Comparison of ENCODE assay signal across 14 mouse cellular contexts in genomic region chr2:120102450-120102849, GRCm38 (mm10). TPM values are rescaled to one million over a fixed set of nuclear protein-coding genes. Genes with fewer than 3 reads are reported as not detected.
A peak's percentile ranks its signal among the peaks of the same experiment; 100 is the strongest.
DNase-seq lines count a peak whose midpoint lies in the region; ATAC-seq lines count a peak whose summit lies in the region.
"Had no signal": no experiment of that assay in that cellular context is flagged by ENCODE, and none has a peak within 500 bp of the region (broad histone marks: within the 10 kb centered on the region; RNA-seq: fewer than 3 reads in every experiment).

No protein-coding gene starts in this region.

- 34% methylated on average over 2 of the region's 2 CpGs for WGBS in heart, embryonic 12.5 days
- WGBS in kidney, embryonic 16.5 days, result 24% methylated on average over 2 of the region's 2 CpGs
- WGBS in kidney, embryonic 14.5 days, result 28% methylated on average over 2 of the region's 2 CpGs
- 50% methylated on average over 2 of the region's 2 CpGs for WGBS in embryonic facial prominence, embryonic 10.5 days
- WGBS in stomach, embryonic 14.5 days, result 30% methylated on average over 2 of the region's 2 CpGs

- H3K4me2 ChIP-seq in heart, embryonic 12.5 days, result no peak overlapping the region
- no peak overlapping the region for H3K4me2 ChIP-seq in kidney, embryonic 16.5 days (replicated peaks; ENCODE audit: low read depth, low read length)
- no peak overlapping the region for H3K4me2 ChIP-seq in kidney, embryonic 14.5 days (replicated peaks; ENCODE audit: low read depth, low read length)
- H3K4me2 ChIP-seq in stomach, embryonic 14.5 days (replicated peaks; ENCODE audit: low read depth, low read length), result no peak overlapping the region
- H3K4me2 ChIP-seq: forebrain, embryonic 15.5 days; hindbrain, embryonic 14.5 days; midbrain, embryonic 11.5 days; neural tube, embryonic 12.5 days had no signal

- H3K27ac ChIP-seq in heart, embryonic 12.5 days (ENCODE audit: poor library complexity, severe bottlenecking), result peak overlapping the region; percentile 58; the same call in 1 of the 2 replicates
- no peak overlapping the region; the same call in 1 of the 2 replicates for H3K27ac ChIP-seq in kidney, embryonic 16.5 days (ENCODE audit: low read length)
- H3K27ac ChIP-seq in kidney, embryonic 14.5 days (ENCODE audit: low read depth, low read length), result no peak overlapping the region
- H3K27ac ChIP-seq in embryonic facial prominence, embryonic 10.5 days (replicated peaks), result peak overlapping the region; percentile 4; the same call in 1 of the 2 replicates
- 0 out of 2 replicates have a peak overlapping the region, but pooled peaks have one; percentile 45 for H3K27ac ChIP-seq in stomach, embryonic 14.5 days (ENCODE audit: low read length)
- H3K27ac ChIP-seq: forebrain, embryonic 15.5 days; hindbrain, embryonic 14.5 days; neural tube, embryonic 12.5 days had no signal

- no peaks in the 10 kb centered on the region for H3K9me3 ChIP-seq in heart, embryonic 12.5 days (replicated peaks)
- no peaks in the 10 kb centered on the region for H3K9me3 ChIP-seq in kidney, embryonic 16.5 days (ENCODE audit: low read length)
- no peaks in the 10 kb centered on the region for H3K9me3 ChIP-seq in kidney, embryonic 14.5 days (ENCODE audit: control insufficient read depth, low read length)
- H3K9me3 ChIP-seq in embryonic facial prominence, embryonic 10.5 days, result no peaks in the 10 kb centered on the region
- no peaks in the 10 kb centered on the region for H3K9me3 ChIP-seq in stomach, embryonic 14.5 days (ENCODE audit: control insufficient read depth, low read depth, low read length)
- H3K9me3 ChIP-seq: forebrain, embryonic 15.5 days; neural tube, embryonic 12.5 days had no signal

- peaks cover 27% of the 10 kb centered on the region for H3K36me3 ChIP-seq in heart, embryonic 12.5 days
- H3K36me3 ChIP-seq in kidney, embryonic 16.5 days (ENCODE audit: insufficient read depth, low read length), result no peaks in the 10 kb centered on the region; the same call in 1 of the 2 replicates
- H3K36me3 ChIP-seq in kidney, embryonic 14.5 days (ENCODE audit: control insufficient read depth, insufficient read depth, low read length), result no peaks in the 10 kb centered on the region
- H3K36me3 ChIP-seq in embryonic facial prominence, embryonic 10.5 days (replicated peaks), result peaks cover 13% of the 10 kb centered on the region; the same call in 1 of the 2 replicates
- H3K36me3 ChIP-seq in stomach, embryonic 14.5 days (ENCODE audit: control insufficient read depth, insufficient read depth, low read length), result no peaks in the 10 kb centered on the region; the same call in 1 of the 2 replicates
- H3K36me3 ChIP-seq: forebrain, embryonic 15.5 days; neural tube, embryonic 12.5 days had no signal

- peaks cover 65% of the 10 kb centered on the region for H3K4me1 ChIP-seq in heart, embryonic 12.5 days (replicated peaks)
- H3K4me1 ChIP-seq in kidney, embryonic 16.5 days (ENCODE audit: insufficient read depth, low read length), result peaks cover 15% of the 10 kb centered on the region
- H3K4me1 ChIP-seq in kidney, embryonic 14.5 days (ENCODE audit: control insufficient read depth, insufficient read depth, low read length), result peaks cover 9% of the 10 kb centered on the region
- H3K4me1 ChIP-seq in embryonic facial prominence, embryonic 10.5 days, result peaks cover 31% of the 10 kb centered on the region
- peaks cover 32% of the 10 kb centered on the region for H3K4me1 ChIP-seq in stomach, embryonic 14.5 days (ENCODE audit: control insufficient read depth, insufficient read depth, low read length)
- H3K4me1 ChIP-seq: forebrain, embryonic 15.5 days; neural tube, embryonic 12.5 days had no signal

- no peaks in the 10 kb centered on the region for H3K27me3 ChIP-seq in heart, embryonic 12.5 days (replicated peaks)
- H3K27me3 ChIP-seq in kidney, embryonic 16.5 days (ENCODE audit: insufficient read depth, low read length), result no peaks in the 10 kb centered on the region
- H3K27me3 ChIP-seq in kidney, embryonic 14.5 days (ENCODE audit: control insufficient read depth, insufficient read depth, low read length), result no peaks in the 10 kb centered on the region
- no peaks in the 10 kb centered on the region for H3K27me3 ChIP-seq in embryonic facial prominence, embryonic 10.5 days (replicated peaks; ENCODE audit: low read depth, poor library complexity, severe bottlenecking)
- no peaks in the 10 kb centered on the region for H3K27me3 ChIP-seq in stomach, embryonic 14.5 days (ENCODE audit: control insufficient read depth, insufficient read depth, low read length)
- H3K27me3 ChIP-seq: forebrain, embryonic 15.5 days; neural tube, embryonic 12.5 days had no signal

- no peak overlapping the region for H3K4me3 ChIP-seq in heart, embryonic 12.5 days
- no peak overlapping the region for H3K4me3 ChIP-seq in kidney, embryonic 16.5 days (ENCODE audit: low read length)
- no peak overlapping the region for H3K4me3 ChIP-seq in kidney, embryonic 14.5 days (ENCODE audit: low read length)
- H3K4me3 ChIP-seq in embryonic facial prominence, embryonic 10.5 days, result no peak overlapping the region
- H3K4me3 ChIP-seq in stomach, embryonic 14.5 days (ENCODE audit: low read depth, low read length), result no peak overlapping the region
- H3K4me3 ChIP-seq: erythroblast, embryonic 14.5 days; forebrain, embryonic 15.5 days; neural tube, embryonic 12.5 days had no signal

- H3K9ac ChIP-seq in heart, embryonic 12.5 days, result no peak overlapping the region
- H3K9ac ChIP-seq in kidney, embryonic 16.5 days (replicated peaks; ENCODE audit: low read length), result no peak overlapping the region
- H3K9ac ChIP-seq in kidney, embryonic 14.5 days (ENCODE audit: low read depth, low read length), result no peak overlapping the region
- no peak overlapping the region for H3K9ac ChIP-seq in stomach, embryonic 14.5 days (replicated peaks; ENCODE audit: low read depth, low read length)
- H3K9ac ChIP-seq: forebrain, embryonic 15.5 days; hindbrain, embryonic 14.5 days; neural tube, embryonic 12.5 days had no signal

- no peak for DNase-seq in heart, postnatal 4 days
- DNase-seq in embryonic facial prominence, embryonic 10.5 days (ENCODE audit: low spot score), result no peak
- DNase-seq: cerebellum, adult 2 months; thymus, postnatal 36 days had no signal

- ATAC-seq in heart, embryonic 12.5 days (ENCODE audit: insufficient number of reproducible peaks, low FRiP score), result no peak
- ATAC-seq in kidney, embryonic 16.5 days (ENCODE audit: low FRiP score, low TSS enrichment), result peak; percentile 13; the same call in 1 of the 2 replicates
- no peak for ATAC-seq in kidney, embryonic 14.5 days (ENCODE audit: low FRiP score, low TSS enrichment)
- peak; percentile 7; the same call in 1 of the 2 replicates for ATAC-seq in stomach, embryonic 14.5 days (ENCODE audit: insufficient number of reproducible peaks, insufficient read depth, low FRiP score, low read depth)
- ATAC-seq in erythroid progenitor cell, adult 5-6 weeks (replicated peaks; ENCODE audit: low FRiP score, poor library complexity, severe bottlenecking), result no peak
- ATAC-seq: forebrain, embryonic 15.5 days had no signal

RNA-seq across cellular contexts. Expression of gene Ehd4, which starts 52.0 kb away (rescaled TPM):
- polyA plus RNA-seq in heart, embryonic 12.5 days (2016; fragmentation: Nextera tagmentation; extraction: Ambion mirVana), result 159 and 186 TPM in 2 replicates
- total RNA-seq in heart, postnatal 4 days (2021), result 100 to 1,000 TPM; 461 to 503 TPM
- 50.4 and 54.0 TPM in 2 replicates for polyA plus RNA-seq in kidney, embryonic 16.5 days (2015; fragmentation: Nextera tagmentation; extraction: Ambion mirVana)
- polyA plus RNA-seq in kidney, embryonic 14.5 days (2014; fragmentation: Nextera tagmentation; extraction: Ambion mirVana), result 20.1 and 31.8 TPM in 2 replicates
- 25.9 and 26.3 TPM in 2 replicates for polyA plus RNA-seq in embryonic facial prominence, embryonic 10.5 days (2016; fragmentation: Nextera tagmentation; extraction: Ambion mirVana)
- polyA plus RNA-seq in stomach, embryonic 14.5 days (2014; fragmentation: Nextera tagmentation; extraction: Ambion mirVana), result 32.8 and 34.0 TPM in 2 replicates
- total RNA-seq in erythroid progenitor cell, adult 5-6 weeks (2015; ENCODE audit: low replicate concordance), result 10.8 and 12.6 TPM in 2 replicates
- total RNA-seq in erythroid progenitor cell, adult 5-6 weeks (2017; ENCODE audit: low replicate concordance), result 7.8 and 9.5 TPM in 2 replicates

Comparison
In these comparisons a context has a peak if more than half of its experiments do, and no peak if none do; other contexts are left out.
1. ATAC-seq: peak in kidney, embryonic 16.5 days (single experiment) and stomach, embryonic 14.5 days (single experiment); none in heart, embryonic 12.5 days (single experiment), kidney, embryonic 14.5 days (single experiment) and erythroid progenitor cell, adult 5-6 weeks (single experiment).
2. H3K27ac ChIP-seq: peak in heart, embryonic 12.5 days (single experiment), embryonic facial prominence, embryonic 10.5 days (single experiment) and stomach, embryonic 14.5 days (single experiment); none in kidney, embryonic 16.5 days (single experiment) and kidney, embryonic 14.5 days (single experiment).